14 mouse cellular contexts compared by ENCODE assay signal in the genomic region with DNA sequence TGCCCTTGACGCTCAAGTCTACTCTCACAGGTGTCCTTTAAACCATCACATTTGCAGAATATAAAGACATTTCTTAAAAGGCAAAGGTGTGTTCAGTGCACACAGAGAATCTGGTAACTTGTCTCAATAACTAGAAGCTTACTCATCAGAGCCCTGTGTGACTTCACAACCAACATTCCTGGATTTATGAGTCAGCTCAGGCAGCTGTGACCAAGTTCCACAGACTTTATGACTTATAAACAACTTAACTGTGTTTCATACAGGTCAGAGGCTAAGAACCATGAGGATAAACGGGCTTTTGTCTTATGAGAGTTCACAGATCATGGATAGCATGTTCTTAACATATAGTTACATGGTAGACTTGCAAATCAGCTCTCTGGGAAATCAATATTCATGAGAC. TPM values are rescaled to one million over a fixed set of nuclear protein-coding genes. Genes with fewer than 3 reads are reported as not detected.
DNase-seq lines count a peak whose midpoint lies in the region; TF ChIP-seq lines count a peak whose summit lies in the region.
"Had no signal": no experiment of that assay in that cellular context is flagged by ENCODE, and none has a peak within 500 bp of the region (broad histone marks: within the 10 kb centered on the region; RNA-seq: fewer than 3 reads in every experiment).

No protein-coding gene starts in this region.

- TF ChIP-seq CTCF in layer of hippocampus, adult 2 months (conservative IDR thresholded peaks at IDR 0.05) = no peak

- no peak overlapping the region for H3K4me3 ChIP-seq in layer of hippocampus, adult 2 months
- H3K4me3 ChIP-seq: midbrain, embryonic 12.5 days had no signal

- peak overlapping the region; percentile 3; the same call in 1 of the 2 replicates for H3K27ac ChIP-seq in layer of hippocampus, adult 2 months
- H3K27ac ChIP-seq: hindbrain, embryonic 14.5 days; liver, embryonic 14.5 days; midbrain, embryonic 12.5 days had no signal

- intact Hi-C loops in heart, postnatal 14 days (cut with DNase I) = no loop called here

- DNase-seq in adrenal gland, adult 2 months = peak; percentile 70
- DNase-seq in adrenal gland, postnatal 4 days (ENCODE audit: low spot score in 2 of 2) = no peak
- DNase-seq in layer of hippocampus, adult 2 months (ENCODE audit: low spot score in 2 of 2) = no peak
- no peak for DNase-seq in layer of hippocampus, adult 9-11 months
- DNase-seq in adrenal gland, postnatal 36 days = peak; percentile 34 to 45
- peak; percentile 4 for DNase-seq in mesoderm, embryonic 11.5 days (ENCODE audit: low read depth, low spot score)
- no peak for DNase-seq in heart, postnatal 14 days
- DNase-seq in urinary bladder, postnatal 4 days (ENCODE audit: low spot score in 2 of 2) = no peak
- DNase-seq: cerebellum, adult 9-10 months; right cerebral cortex, postnatal 14 days; thymus, adult 18-20 months had no signal

RNA-seq across cellular contexts. Expression of gene Uxs1, which starts 8.5 kb away (rescaled TPM):
- total RNA-seq in adrenal gland, adult 2 months (2021) = 10 to 100 TPM; 48.4 to 65.3 TPM
- 18.1 and 27.4 TPM in 2 replicates for polyA plus RNA-seq in adrenal gland, adult 2 months (2012; rRNA removed)
- total RNA-seq in adrenal gland, postnatal 4 days (2021) = 10 to 100 TPM; 40.6 to 41.6 TPM
- 10 to 100 TPM; 45.4 to 50.3 TPM for total RNA-seq in layer of hippocampus, adult 2 months (2021)
- 10 to 100 TPM; 57.0 to 58.8 TPM for total RNA-seq in adrenal gland, postnatal 36 days (2021)
- 1 to 10 TPM; 7.8 to 8.8 TPM for total RNA-seq in heart, postnatal 14 days (2021)

Comparison
In these comparisons a context has a peak if more than half of its experiments do, and no peak if none do; other contexts are left out.
1. DNase-seq: peak in adrenal gland, adult 2 months (single experiment), adrenal gland, postnatal 36 days (2 of 2) and mesoderm, embryonic 11.5 days (single experiment); none in adrenal gland, postnatal 4 days (0 of 2), layer of hippocampus, adult 2 months (0 of 2), layer of hippocampus, adult 9-11 months (single experiment), heart, postnatal 14 days (0 of 2) and urinary bladder, postnatal 4 days (0 of 2).
2. RNA of gene Uxs1, which starts 8.5 kb away (total RNA-seq): 48.4 to 65.3 TPM in adrenal gland, adult 2 months, 57.0 to 58.8 TPM in adrenal gland, postnatal 36 days, 45.4 to 50.3 TPM in layer of hippocampus, adult 2 months and 40.6 to 41.6 TPM in adrenal gland, postnatal 4 days; 7.8 to 8.8 TPM in heart, postnatal 14 days; every median in the first group is over 4 times any median in the second.